Mouse (Mus musculus) lung, embryonic 15.5 days (tissue): ENCODE data around the gene Hook2. TPM values are rescaled to one million over a fixed set of nuclear protein-coding genes. Genes with fewer than 3 reads are reported as not detected.

Experiments used
- ATAC-seq: fragments of 200-750 bp; cut with Nextera tagmentation; 2 replicates; pipeline ENCODE4 v1.8.0; 2017; ENCODE audit warnings: moderate number of reproducible peaks, borderline replicate concordance; ENCODE audit not compliant: low FRiP score, low TSS enrichment; ENCODE audit errors: extremely low read depth
- H3K27ac ChIP-seq: fragments of 300-500 bp; sonication (generic); 2 replicates; pipeline ENCODE4 v1.5.1; 2015; ENCODE audit warnings: moderate library complexity, mild to moderate bottlenecking, inconsistent platforms
- H3K27me3 ChIP-seq: fragments of 300-500 bp; sonication (generic); 2 replicates; pipeline ENCODE4 v1.6.1; 2015; ENCODE audit warnings: inconsistent platforms
- H3K36me3 ChIP-seq: fragments of 300-500 bp; sonication (generic); 2 replicates; pipeline ENCODE4 v1.6.1; 2015; ENCODE audit warnings: inconsistent platforms
- H3K4me1 ChIP-seq: fragments of 300-500 bp; sonication (generic); 2 replicates; pipeline ENCODE4 v1.6.1; 2015; ENCODE audit warnings: inconsistent platforms
- H3K4me2 ChIP-seq: fragments of 300-500 bp; sonication (generic); 2 replicates; pipeline ENCODE4 v1.6.1; 2015; ENCODE audit warnings: inconsistent platforms, mild to moderate bottlenecking, moderate library complexity
- H3K4me3 ChIP-seq: fragments of 300-500 bp; sonication (generic); 2 replicates; pipeline ENCODE4 v1.5.1; 2015; ENCODE audit warnings: mild to moderate bottlenecking, inconsistent platforms
- H3K9ac ChIP-seq: fragments of 300-500 bp; sonication (generic); 2 replicates; pipeline ENCODE4 v1.6.1; 2015; ENCODE audit warnings: inconsistent platforms
- H3K9me3 ChIP-seq: fragments of 300-500 bp; sonication (generic); 2 replicates; pipeline ENCODE4 v1.6.1; 2016; ENCODE audit warnings: inconsistent platforms
- WGBS: fragments of 180-500 bp; shearing (Covaris S2); methylation state at CpG from one replicate; pipeline ENCODE4 v1.1.7; 2015; 5-methylcytosine and 5-hydroxymethylcytosine counted together
- polyA plus RNA-seq: library from polyadenylated mRNA; unstranded; fragments of >200 nt; fragmentation: Nextera tagmentation; extraction: Ambion mirVana; gene quantifications from 2 replicates; pipeline ENCODE4 v1.2.1, GENCODE M21; 2015

Gene Hook2
- polyA plus RNA-seq, 1 experiment from 2014 or later, result 23.9 TPM

DNA sequence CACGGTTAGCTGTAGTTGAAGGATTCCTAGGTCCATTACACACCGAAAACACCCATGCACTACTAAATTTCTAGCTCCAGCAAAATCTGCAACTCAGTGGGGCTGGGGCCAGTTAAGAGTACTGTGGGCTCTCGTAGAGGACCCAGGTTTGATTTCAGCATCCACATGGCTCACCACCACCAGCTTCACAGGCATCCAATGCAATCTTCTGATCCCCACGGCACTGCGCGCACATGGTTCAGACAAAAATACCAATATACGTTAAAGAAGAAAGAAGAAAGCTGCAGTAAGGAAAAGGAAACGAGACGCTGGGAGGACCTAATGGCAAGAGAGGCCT, 45.9 kb downstream of the Hook2 start:
- peak overlapping the region; percentile 81 for H3K9ac ChIP-seq
- WGBS, result under 1% methylated on average over 9 of the region's 9 CpGs

DNA sequence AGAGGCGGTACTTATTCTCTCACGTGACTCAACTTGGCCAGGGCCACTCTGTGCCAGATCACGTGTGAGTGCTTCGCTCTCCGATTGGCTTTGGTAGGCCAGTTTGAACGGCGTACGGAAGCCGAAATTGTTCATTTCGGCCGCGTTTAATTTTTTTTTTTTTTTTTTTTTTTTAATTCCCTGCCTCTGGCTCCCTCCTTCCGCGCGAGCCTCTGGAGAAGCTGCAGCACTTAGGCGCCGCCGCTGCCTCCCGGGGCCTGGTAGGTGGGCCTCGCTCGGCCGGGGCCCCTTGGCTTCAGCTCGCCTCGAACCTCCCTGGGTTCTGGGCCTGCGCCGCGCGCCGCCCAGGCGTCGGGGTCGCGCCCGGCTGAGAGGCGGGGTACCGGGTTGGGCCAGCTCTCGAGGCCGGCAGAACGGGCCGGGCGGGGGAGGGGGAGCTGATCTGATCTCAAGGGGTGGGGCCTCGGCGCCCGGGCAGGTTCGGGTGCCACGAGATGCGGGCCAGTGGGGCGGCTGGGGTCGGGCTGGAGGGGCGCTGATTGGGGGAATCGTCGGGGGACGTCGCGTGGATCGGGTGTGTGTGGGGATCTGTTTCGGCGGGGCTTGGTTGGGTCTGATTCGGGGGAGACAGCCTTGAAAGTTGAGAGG, 46.4 kb downstream of the Hook2 start, which contains the start of gene Tnpo2:
Tnpo2 (plus strand) TSS at position 198 of the 648 bp plus-strand sequence.
- peak; percentile 91 for ATAC-seq
- no peaks in the 10 kb centered on the region for H3K27me3 ChIP-seq
- peaks cover 38% of the 10 kb centered on the region for H3K36me3 ChIP-seq
- H3K27ac ChIP-seq, result peak within 1 kb of the TSS; percentile 100
- 1% methylated on average over 59 of the region's 59 CpGs for WGBS
- H3K4me1 ChIP-seq, result peaks cover 34% of the 10 kb centered on the region
- H3K9ac ChIP-seq, result peak within 1 kb of the TSS; percentile 93
- no peaks in the 10 kb centered on the region for H3K9me3 ChIP-seq
- H3K4me3 ChIP-seq, result peak within 1 kb of the TSS; percentile 90
- H3K4me2 ChIP-seq, result peak within 1 kb of the TSS; percentile 86

More for the DNA sequence above, 45.9 kb downstream of the Hook2 start:
- H3K36me3 ChIP-seq, result peaks cover 38% of the 10 kb centered on the region
- H3K4me2 ChIP-seq, result peak overlapping the region; percentile 85
- peak overlapping the region; percentile 90 for H3K4me3 ChIP-seq
- no peaks in the 10 kb centered on the region for H3K27me3 ChIP-seq
- peak; percentile 32; the same call in 1 of the 2 replicates for ATAC-seq
- peak overlapping the region; percentile 100 for H3K27ac ChIP-seq
- peaks cover 34% of the 10 kb centered on the region for H3K4me1 ChIP-seq
- no peaks in the 10 kb centered on the region for H3K9me3 ChIP-seq

DNA sequence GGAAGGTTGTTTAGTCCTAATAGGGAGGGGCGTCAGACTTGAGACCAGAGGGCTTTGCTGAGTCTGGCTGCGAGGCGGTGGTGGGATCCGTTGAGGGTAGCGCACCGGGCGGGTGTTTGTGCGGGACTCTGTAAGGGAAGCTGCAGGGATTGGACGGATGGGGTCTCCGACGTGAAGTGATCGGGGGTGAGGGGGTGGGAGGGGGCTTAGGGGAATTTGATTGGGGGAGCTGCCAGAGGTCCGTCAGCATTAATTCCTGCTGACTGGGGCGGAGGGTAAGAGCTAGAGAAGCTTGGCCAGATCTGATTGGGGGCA, 46.9 kb downstream of the Hook2 start:
- Histone ChIP-seq H3K4me2 (peak overlapping the region; percentile 86), H3K9ac (peak overlapping the region; percentile 93), H3K36me3 (peaks cover 38% of the 10 kb centered on the region), H3K27ac (peak overlapping the region; percentile 100), H3K4me1 (peaks cover 34% of the 10 kb centered on the region), H3K27me3 (no peaks in the 10 kb centered on the region), H3K9me3 (no peaks in the 10 kb centered on the region), H3K4me3 (peak overlapping the region; percentile 90)
- ATAC-seq, result peak; percentile 44; the same call in 1 of the 2 replicates
- WGBS, result under 1% methylated on average over 14 of the region's 14 CpGs

DNA sequence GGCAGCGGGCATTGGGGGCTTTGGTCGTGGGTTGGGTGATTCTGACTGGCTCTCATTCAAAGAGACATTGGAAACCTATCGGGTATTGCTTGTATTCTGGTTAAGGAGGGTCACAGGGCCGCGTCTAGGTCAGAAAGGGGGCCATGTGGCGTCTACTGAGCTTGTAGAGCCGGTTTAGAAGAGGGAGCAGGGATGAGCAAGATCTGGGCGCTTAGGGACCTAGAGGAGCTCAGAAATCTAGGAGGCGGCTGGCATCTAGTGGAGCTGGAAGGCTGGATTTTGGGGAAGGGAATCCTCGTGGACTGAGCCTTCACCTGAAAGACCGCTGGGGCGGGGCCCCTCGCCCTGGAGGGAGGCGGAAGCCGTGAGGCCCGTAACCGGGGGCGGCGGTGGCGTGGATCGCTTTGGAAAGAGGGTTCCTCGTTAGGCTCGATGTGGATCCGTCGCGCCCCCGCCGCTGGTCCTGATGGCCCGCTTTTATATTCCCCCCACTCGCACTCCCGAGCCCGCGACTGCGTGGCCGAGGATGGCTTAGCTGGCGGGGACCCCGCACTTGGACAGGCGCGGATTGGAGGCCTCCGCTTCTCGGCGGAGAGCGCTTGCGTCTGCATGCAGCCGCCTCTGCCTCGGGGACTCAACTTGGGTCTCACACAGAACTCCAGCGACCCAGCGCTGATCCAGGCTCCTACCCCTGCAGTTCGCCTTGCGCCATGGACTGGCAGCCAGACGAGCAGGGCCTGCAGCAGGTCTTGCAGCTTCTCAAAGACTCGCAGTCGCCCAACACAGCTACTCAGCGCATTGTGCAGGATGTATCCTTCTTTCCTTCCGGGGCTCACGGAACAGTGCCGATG, 47.5 kb downstream of the Hook2 start:
- Histone ChIP-seq H3K4me2 (peak overlapping the region; percentile 86), H3K4me3 (peak overlapping the region; percentile 90), H3K9ac (peak overlapping the region; percentile 93), H3K9me3 (no peaks in the 10 kb centered on the region), H3K4me1 (peaks cover 34% of the 10 kb centered on the region), H3K36me3 (peaks cover 36% of the 10 kb centered on the region), H3K27ac (peak overlapping the region; percentile 100), H3K27me3 (no peaks in the 10 kb centered on the region)
- ATAC-seq, result peak; percentile 9; the same call in 1 of the 2 replicates
- 2% methylated on average over 43 of the region's 57 CpGs for WGBS

DNA sequence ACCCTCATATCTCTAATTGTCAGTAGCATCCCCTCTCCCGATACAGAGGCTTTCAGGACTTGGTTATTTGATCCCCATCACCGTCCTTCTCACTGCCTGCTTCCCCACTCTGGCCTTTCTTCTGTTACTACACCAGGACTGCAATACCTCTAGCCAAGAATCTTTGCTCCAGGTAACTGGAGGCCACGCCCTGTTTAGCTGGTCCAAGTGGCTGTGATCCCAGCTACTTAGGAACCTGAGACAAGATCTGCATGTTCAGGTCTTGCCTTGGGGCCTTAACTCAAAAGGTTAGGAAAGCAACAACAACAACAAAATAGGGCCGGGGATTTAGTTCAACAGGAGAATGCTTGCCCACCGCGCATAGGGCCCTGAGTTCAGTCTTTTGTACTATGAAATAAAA, 53.2 kb downstream of the Hook2 start:
- H3K9me3 ChIP-seq, result no peaks in the 10 kb centered on the region
- no peak overlapping the region for H3K27ac ChIP-seq
- H3K36me3 ChIP-seq, result peaks cover 83% of the 10 kb centered on the region
- H3K4me3 ChIP-seq, result no peak overlapping the region
- no peak overlapping the region for H3K4me2 ChIP-seq
- WGBS, result 87% methylated on average over 6 of the region's 6 CpGs
- no peaks in the 10 kb centered on the region for H3K27me3 ChIP-seq
- ATAC-seq, result no peak
- H3K4me1 ChIP-seq, result peaks cover 8% of the 10 kb centered on the region
- no peak overlapping the region for H3K9ac ChIP-seq

Other genes starting within 250 kb of the Hook2 start
- 39.2 and 42.7 TPM in 2 replicates for gene Nfix, start 190.3 kb upstream of the Hook2 start, polyA plus RNA-seq
- gene Dand5, start 167.8 kb upstream of the Hook2 start, polyA plus RNA-seq, result 6.0 and 6.3 TPM in 2 replicates
- 43.4 and 47.0 TPM in 2 replicates for gene Gadd45gip1, start 159.1 kb upstream of the Hook2 start, polyA plus RNA-seq
- 112 and 127 TPM in 2 replicates for gene Rad23a, start 149.9 kb upstream of the Hook2 start, polyA plus RNA-seq
- gene Calr, start 143.7 kb upstream of the Hook2 start, polyA plus RNA-seq, result 1,037 and 1,080 TPM in 2 replicates
- 96.9 and 98.9 TPM in 2 replicates for gene Farsa, start 133.6 kb upstream of the Hook2 start, polyA plus RNA-seq
- 69.6 and 72.1 TPM in 2 replicates for gene Syce2, start 118.5 kb upstream of the Hook2 start, polyA plus RNA-seq
- 34.9 and 35.7 TPM in 2 replicates for gene Gcdh, start 96.7 kb upstream of the Hook2 start, polyA plus RNA-seq
- 1.6 and 3.1 TPM in 2 replicates for gene Klf1, start 88.7 kb upstream of the Hook2 start, polyA plus RNA-seq
- 14.8 and 15.4 TPM in 2 replicates for gene Dnase2a, start 82.0 kb upstream of the Hook2 start, polyA plus RNA-seq
- gene Mast1, start 53.2 kb upstream of the Hook2 start, polyA plus RNA-seq, result 0.49 TPM in 2 replicates
- 0.12 and 0.13 TPM in 2 replicates for gene Rtbdn, start 43.6 kb upstream of the Hook2 start, polyA plus RNA-seq
- gene Gm49661, start 21.2 kb upstream of the Hook2 start, polyA plus RNA-seq, result not detected in 2 replicates
- 727 and 733 TPM in 2 replicates for gene Prdx2, start 21.0 kb upstream of the Hook2 start, polyA plus RNA-seq
- gene Rnaseh2a, start 20.8 kb upstream of the Hook2 start, polyA plus RNA-seq, result 114 and 120 TPM in 2 replicates
- gene Junb, start 11.9 kb upstream of the Hook2 start, polyA plus RNA-seq, result 17.4 and 20.5 TPM in 2 replicates
- not detected in 2 replicates for gene Best2, start 23.9 kb downstream of the Hook2 start, polyA plus RNA-seq
- 124 and 128 TPM in 2 replicates for gene Asna1, start 34.7 kb downstream of the Hook2 start, polyA plus RNA-seq
- 107 and 118 TPM in 2 replicates for gene Trir, start 36.2 kb downstream of the Hook2 start, polyA plus RNA-seq
- gene Tnpo2, start 46.3 kb downstream of the Hook2 start, polyA plus RNA-seq, result 29.1 and 32.3 TPM in 2 replicates
- gene Fbxw9, start 69.5 kb downstream of the Hook2 start, polyA plus RNA-seq, result 27.9 and 28.4 TPM in 2 replicates
- not detected in 2 replicates for gene Gm5741, start 77.4 kb downstream of the Hook2 start, polyA plus RNA-seq
- gene Dhps, start 81.2 kb downstream of the Hook2 start, polyA plus RNA-seq, result 54.4 and 56.8 TPM in 2 replicates
- 140 and 145 TPM in 2 replicates for gene Wdr83os, start 90.1 kb downstream of the Hook2 start, polyA plus RNA-seq
- gene Wdr83, start 90.7 kb downstream of the Hook2 start, polyA plus RNA-seq, result 44.3 and 44.7 TPM in 2 replicates
- 35.9 and 40.1 TPM in 2 replicates for gene Man2b1, start 92.7 kb downstream of the Hook2 start, polyA plus RNA-seq
- gene Zfp791, start 132.5 kb downstream of the Hook2 start, polyA plus RNA-seq, result 2.9 and 3.0 TPM in 2 replicates
- not detected in 2 replicates for gene Cks1brt, start 161.3 kb downstream of the Hook2 start, polyA plus RNA-seq
- not detected in 2 replicates for gene Olfr371, start 235.4 kb downstream of the Hook2 start, polyA plus RNA-seq